Mouse (Mus musculus) kidney, postnatal 4 days (tissue): ENCODE results near the gene Ddi2.

ENCODE experiments used
- DNase-seq, 2 experiments: peaks; one replicate each; pipeline ENCODE4 v3.0.0; 2021; ENCODE audit warnings: mixed read lengths in 2 of 2

The Ddi2 gene

DNA sequence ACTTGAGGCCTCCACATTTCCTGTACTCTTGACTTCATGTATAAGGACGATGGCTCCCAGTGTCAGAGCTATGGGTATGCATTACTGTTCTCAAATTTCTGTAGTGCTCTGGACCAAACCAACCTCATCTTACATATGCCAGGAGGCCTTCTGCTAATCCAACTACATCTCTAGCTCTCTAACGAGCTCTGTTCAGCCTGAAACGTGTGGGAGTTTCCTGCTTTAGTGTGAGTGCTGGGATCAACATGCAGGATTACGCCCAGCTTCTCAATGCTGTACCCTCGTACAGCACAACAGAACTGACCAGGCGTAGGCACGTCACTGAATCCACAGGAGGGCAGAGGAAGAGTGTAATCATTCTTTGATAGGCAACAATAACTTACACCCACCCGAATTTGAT is 36.7 kb downstream of the Ddi2 start:
- DNase-seq = no peak

DNA sequence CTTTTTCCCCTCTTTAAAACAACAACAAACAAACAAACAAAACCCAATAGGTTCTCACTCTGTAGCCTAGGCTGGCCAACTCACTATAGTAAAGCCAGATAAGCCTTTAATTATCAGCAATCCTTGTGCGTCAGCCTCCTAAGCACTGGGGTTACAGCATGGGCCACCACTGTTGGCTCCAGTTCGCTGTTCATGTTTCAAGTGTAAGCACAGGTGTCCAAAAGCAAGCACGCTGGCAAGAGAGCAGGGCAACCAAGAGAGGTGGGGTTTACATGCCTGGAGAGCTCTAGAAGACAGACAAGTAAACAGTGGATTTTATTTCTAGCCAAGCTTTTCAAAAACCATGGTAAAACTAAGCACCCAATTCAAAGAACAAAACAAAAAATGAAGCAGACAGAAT is 37.1 kb downstream of the Ddi2 start:
- DNase-seq = no peak

DNA sequence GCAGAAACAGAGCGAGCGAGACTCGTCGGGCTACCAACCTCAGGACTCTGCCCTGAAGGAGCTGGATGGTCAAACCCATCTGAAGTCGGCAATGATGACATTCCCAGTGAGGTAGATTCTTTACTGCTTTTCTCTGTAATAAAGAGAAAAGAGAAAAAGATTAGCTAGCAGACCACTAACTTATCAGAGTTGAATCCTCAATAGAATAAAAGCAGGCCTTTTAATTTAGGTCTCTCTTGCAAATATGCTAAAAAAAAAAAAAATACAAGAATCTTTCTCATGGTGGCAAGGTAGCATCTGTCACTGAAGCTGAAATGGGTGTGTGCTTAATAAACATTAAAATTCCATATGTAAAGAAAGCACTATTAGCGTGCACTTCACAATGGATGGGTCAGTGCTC is 37.7 kb downstream of the Ddi2 start, which contains the start of gene Rsc1a1:
Rsc1a1 (minus strand) TSS at position 101 of the 400 bp plus-strand sequence.
- DNase-seq = no peak

DNA sequence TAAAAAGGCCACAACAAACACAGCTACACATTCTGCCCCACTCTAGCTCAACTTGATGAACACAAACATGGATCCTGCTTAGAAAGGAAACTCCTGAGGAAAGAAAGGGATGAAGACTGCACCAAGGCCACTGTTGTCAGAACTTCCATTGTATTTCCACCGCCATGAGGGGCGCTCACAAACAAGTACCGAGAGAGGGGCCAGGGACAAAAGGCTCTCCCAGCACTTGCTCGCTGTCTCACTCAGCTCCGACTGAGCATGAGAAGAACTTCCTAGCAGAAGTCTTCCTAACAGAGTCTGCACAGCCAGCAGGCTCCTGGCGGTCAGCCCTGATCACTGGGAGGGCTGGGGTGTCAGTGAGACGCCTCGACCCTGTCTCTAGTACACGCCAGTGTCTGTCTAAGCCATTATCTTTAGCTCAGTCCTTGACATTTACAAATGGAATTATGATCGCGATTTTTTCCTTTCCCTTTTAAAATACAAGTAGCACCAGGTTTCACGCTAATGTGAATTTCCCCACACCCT is 40.5 kb downstream of the Ddi2 start:
- peak; percentile 23 to 28 for DNase-seq

DNA sequence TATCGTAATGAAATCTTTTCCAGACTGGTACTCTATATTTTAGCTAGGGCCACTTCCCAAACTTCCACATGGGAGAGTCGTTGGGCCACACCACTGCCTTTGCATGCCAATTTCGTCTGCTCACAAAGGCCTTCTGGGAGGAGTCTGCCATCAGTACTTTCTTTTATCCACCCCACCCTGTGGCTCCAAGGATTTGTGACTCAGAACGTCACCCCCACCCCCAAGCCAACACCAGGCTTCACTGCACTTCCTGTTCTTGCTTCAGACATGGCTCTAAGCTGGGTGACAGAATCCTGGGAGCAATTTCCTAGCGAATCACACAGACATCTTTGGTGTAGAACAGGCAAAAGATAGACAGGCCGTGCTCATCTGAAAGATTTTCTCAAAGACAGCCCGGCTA is 41.5 kb downstream of the Ddi2 start:
- DNase-seq = peak in 1 of 2 experiments; percentile 25

DNA sequence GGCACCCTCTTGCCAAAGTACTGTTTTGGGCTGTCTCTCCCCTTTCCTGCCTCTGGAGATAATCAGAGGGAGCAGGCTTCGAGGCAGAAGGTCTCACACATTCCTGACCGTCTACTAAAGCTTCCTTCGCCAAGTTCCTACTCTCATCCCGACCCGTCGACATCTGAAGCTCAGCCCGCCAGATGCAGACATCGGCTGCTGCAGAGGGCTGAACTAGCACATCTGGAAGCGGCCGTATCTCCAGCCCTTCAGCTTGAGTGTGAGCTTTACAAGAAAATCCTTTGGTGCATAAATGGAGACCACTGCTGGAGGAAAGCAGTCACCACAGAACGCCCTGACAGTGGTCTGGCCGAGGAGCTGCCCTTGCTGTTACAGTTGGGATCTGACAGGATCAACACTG is 42.3 kb downstream of the Ddi2 start:
- DNase-seq = peak; percentile 17 to 28

DNA sequence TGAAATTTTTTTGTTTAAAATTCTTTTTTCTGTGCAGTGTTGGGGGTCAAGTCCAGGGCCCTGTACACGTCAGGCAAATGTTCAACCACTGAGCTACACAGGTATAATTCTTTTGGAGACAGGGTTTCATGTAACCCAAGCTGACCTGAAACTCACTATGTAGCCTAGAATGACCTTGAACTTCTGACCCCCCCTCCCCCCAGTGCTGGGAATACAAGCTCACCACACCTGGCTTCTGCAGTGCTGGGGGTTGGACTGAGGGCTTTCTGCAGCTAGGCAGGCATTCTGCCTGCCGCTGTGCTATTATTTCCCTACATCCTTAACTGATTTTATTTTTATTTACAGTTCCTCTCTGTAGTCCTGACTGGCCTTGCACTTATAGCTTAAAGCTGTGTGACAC is 44.2 kb downstream of the Ddi2 start:
- DNase-seq = no peak

DNA sequence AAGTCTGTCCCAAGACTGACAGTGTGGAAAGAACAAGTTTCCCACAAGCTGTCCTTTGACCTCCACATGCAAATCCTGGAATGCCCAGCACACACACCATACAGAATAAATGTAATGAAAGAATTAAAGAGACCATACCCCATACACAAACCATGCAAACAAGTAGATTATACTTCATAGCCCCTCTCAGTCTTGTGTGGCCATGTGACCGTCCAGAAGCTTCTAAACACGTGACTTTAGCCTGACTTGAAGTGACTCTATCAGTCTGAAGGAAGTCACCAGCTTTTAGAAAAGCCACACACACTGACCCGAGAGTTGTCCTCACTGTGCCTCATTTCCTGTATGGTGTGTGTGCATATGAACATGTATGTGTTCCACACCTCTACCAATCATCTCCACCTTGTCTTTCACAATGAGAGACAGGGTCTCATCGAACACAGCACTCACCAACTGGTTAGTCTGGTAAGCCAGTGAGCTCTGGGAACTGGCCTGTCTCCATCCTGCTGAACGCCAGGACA is 46.7 kb downstream of the Ddi2 start:
- DNase-seq = no peak

DNA sequence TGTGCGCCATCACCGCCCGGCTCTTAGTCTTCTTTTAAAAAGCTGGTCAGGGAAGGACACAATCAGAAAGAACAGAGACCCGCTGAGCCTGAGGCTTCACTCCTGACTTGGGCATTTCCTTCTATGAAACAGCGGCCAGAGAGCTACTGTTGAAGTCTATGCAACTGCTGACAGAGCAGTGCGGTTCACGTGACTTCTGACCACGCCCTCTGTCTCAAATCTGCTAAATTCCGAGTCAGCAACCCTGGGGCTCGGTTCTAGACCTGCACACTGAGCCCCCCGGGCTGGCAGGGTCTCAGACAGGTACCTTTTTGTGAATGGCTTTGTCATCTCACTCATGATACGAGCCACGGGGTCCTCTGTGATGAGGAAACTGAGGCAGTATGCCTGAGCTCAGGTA is 50.9 kb downstream of the Ddi2 start:
- peak in 1 of 2 experiments; percentile 33 for DNase-seq

DNA sequence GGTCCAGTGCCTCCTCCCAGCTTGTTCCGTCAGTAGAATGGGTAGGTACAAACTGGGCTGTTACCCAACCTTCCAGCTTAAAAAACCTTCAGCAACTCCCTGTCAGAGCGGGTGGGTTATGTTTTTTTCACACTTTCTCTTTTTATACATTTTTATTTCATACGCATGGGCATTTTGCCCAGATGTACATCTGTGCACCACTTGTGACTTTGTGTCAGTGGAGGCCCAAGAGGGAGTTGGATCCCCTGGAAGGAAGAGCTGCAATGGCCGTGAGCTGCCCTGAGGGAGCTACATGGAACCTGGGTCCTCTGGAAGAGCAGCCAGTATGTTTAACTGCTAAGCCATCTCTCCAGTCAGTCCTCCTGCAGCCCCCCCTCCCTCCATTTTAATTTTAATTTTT is 51.8 kb downstream of the Ddi2 start:
- DNase-seq = no peak

DNA sequence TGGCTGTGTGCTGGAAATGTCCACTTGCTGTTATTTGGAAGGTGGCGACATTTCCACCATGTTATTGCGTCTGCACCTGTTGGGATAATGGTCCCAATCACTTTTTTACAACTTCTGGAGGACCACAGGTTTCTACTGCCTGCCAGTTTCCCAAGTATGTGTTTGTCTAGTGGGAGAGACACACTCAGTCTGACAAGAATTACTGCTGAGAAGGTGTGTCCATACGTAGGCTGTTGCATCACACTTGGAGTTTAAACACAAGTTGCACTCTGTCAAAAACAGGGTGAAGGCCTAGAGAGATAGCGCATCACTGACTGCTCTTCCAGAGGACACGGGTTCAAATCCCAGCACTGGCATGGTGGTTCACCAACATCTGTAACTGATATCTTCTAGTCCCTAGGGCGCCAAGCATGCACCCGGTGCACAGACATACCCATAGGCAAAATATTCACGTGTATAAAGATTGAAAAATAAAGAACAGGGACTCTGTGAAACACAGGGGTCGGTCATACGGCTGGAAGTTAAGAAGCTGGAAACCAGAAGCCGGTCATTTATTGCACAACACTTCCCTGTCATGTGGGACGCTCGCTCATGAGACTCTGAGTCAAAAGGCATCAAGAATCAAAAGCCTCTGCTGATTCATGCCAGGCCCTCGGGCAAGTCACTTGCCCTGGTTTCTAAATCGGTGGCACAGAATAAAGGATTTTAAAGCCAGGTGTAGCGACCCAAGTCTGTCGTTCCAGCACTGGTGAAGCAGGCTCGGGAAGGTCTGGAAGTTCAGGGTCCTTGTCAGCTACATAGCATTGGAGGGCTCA is 53.1 kb downstream of the Ddi2 start:
- DNase-seq = no peak

DNA sequence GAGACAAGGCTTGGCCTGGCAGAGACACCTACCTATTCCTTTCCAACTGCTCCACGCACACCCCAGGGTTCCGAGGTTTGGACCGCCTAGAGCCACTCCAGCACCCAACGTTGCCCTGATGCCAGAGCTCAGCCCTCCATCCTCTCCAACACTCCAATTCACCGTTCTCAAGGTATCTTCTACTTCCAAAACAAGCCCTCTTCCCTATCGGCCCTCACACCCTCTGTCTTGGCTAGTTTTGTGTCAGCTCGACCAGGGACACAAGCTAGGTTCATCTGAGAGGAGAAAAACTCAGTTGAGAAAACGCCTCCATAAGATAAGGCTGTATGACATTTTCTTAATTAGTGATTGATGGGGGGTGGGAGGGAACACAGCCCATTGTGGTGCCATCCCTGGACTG is 58.4 kb downstream of the Ddi2 start, which contains the start of gene Plekhm2:
Plekhm2 (minus strand) TSS at position 101 of the 400 bp plus-strand sequence.
- no peak for DNase-seq

DNA sequence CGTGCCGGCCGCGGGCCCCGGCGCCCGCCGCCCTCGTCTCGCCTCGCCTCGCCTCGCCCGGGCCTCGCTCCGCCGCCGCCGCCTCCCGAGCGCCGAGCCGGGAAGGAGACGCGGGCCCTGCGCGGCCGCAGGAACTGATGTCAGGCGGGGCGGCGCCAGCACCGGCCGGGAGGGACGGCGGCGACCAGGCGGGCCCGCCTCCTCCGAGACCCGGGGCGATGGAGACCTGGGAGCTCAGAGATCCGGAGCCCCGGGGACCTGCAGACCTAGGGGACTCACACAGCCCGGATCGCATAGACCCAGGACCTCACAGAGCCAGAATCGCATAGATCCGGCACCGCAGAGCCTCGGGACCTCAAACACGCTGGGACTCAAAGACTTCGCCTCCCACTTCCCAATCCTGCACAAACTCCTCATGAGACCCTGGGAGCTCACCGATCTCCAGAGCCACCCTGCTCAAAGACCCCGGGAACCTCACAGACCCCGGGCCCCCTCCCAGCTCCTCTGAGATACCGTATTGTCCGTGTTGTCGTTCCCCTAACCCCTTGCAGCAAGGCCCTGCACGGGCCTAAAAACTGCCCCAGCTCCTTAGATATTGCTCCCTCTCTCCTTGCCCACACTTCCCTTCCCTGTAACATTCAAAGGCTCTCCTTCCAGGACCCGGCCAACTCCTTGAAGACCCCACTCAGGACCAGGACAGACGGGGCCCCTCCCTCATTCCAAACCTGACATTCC is 59.0 kb downstream of the Ddi2 start:
- DNase-seq = peak; percentile 80 to 87

DNA sequence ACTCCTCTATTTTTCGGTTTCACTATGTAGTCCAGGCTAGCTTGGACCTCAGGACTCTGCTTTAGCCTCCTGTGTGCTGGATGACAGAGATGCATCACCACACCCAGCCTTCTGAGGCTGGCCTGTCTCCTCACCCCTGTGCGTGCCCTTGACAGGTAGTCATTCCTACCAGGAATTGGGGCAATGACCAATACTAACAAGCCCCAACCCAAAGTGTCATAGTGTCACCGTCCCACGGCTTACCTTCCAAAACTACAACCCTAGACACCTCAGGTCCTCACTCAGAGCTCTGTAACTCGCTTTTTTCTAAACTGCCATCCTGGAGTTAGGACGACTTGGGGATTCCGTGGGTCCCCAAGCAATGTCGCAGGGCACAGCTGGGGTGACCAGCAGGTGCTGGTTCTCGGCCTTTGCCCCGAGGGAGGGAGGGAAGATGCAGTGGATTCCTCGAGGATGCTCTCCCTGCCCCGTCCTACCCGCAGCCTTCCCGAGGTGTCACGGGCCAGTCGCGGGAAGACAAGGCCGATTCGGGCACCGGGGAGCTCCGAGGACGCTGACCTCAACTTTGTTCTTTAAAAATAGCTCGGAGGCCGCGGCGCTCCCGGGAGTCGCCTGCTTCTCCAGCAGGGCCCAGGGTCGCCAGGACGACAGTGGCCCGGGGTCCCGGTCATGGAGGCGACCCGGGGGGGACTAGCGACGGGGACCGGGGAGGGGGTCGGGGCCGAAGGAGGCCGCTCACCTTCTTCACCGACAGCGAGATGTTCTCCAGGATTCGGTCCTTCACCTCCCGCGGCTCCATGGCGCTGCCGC is 59.9 kb downstream of the Ddi2 start:
- DNase-seq = peak; percentile 48 to 67

DNA sequence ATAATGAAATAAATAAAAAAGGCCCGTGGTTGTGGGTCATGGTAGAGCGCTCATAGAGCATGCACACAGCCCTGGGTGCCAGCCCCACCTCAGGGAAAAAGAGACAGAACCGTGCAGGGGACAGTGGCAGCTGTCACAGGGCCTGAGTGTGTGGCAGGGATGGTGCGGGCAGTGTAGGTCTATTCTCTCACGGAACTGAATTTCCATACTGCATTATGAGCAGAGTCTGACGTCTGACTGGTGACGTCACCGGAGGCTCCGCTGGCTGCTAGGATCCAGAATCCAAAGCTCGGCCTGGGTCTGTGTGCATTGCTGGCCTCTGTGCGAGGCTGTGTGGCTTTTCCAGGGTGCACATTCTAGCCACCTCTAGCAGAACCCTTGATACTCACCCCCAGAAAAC is 62.3 kb downstream of the Ddi2 start:
- no peak for DNase-seq

DNA sequence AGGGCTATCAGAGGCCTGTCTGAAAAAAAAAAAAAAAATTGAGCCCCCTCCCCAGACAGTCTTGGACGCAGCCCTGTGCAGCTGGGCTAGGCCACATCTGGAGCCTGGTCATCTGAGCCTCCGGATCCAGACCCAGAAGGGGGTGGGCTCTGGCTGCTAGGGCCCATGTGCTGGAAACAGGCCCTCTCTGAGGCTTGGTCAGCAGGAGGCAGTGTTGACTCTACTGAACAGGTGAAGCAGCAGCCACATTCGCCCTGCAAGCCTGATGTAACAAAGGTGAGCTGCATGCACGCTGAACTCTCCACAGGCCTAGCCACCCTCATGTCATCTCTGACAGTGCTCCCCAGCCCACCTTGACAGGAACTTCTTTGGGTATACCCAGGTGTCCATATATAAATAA is 63.5 kb downstream of the Ddi2 start:
- DNase-seq = peak; percentile 59 to 60

DNA sequence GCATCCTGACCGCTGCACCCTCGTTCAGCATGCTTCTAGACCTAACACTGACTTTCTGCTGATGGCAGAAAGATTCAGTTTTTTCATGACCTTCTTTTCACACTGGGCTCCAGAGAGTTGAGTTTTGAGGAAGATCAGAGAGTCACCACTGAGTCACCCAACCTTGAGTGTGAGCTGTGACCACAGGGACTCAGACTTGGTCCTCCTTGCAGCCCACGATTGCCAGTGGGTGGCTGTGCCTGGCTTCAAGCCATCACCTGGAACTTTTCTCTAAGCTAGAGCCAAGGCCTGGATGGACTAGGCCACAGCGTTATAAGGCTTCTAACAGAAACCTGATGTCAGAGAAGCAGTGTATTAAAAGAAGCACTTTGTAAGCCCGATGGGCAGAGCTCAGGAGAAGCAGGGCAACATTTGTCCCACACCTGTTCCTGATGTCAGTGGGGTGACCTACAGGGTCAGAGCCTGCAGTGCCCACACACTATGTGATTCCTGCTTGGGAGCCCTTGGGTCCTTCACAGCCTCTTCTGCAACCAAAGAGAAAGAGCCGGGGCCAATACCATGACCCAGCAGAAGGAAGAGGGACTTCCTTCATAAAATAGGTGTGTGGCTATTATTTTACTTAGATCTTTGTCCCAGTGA is 64.3 kb downstream of the Ddi2 start:
- no peak for DNase-seq

DNA sequence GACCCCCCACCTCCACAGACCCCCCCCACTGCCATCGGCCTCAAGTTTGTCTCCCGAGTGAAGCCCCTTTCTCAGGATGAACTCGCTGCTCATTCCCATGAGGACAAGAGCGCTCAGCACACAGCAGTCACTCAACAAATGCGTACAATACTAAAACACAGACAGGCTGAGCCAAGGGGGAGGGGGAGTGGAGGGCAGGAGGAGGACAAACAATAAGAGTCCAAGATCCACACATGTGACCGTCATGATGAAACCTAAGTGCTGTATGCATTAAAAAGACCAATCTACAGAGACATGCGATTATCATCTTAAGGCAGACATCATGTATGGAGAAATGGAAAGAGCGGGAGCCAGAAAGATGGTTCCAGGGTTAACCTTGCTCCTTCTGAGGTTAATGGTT is 66.3 kb downstream of the Ddi2 start:
- no peak for DNase-seq

DNA sequence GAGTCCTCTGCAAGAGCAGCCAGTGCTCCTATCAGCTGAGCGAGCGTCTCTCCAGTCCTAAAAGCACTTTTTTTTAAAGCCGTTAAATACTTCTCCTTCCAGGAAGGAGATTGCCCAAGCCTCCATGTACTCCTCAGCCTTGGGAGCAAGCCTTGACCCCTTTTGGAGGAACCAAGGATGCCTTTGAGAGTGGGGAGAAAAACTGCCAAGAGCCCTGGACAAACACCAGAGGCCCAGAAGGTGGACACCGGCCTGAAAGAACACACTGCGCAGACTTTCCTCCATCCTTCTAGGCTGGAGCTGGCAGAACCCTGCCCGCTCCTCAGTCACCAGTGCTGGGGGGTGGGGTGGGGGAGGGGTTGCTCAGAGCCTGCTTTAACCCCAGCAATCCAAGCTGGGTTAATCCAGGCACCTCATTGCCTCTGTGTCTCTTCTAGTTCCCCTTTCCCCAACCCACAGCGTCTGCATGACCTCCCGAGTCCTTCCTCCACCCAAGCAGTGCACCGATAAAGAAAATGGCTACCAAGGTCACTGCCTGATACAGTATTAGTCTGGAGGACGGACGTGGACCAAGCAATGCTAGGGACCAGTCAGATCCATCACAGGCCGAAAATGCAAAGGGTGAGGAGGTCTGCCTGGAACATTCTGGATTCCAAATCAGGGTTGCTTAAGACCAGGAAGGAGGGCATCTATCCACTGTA is 67.2 kb downstream of the Ddi2 start:
- DNase-seq = no peak

DNA sequence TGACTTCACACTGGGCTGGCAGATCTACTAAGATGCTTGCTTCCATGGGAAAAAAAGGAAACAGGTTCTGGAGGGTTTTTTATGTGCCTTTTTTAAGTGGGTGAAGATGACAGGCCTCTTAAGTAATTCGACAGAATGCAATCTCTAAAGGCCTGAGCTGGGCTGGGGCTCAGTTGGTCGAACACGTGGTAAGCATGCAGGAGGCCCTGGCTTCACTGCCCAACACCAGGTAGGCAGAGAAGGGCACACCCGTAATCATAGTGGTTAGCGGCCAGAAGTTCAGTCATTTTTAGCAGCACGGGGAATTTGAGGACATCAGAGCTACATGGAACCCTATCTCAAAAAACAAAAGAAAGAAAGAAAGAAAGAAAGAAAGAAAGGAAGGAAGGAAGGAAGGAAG is 68.7 kb downstream of the Ddi2 start:
- no peak for DNase-seq

DNA sequence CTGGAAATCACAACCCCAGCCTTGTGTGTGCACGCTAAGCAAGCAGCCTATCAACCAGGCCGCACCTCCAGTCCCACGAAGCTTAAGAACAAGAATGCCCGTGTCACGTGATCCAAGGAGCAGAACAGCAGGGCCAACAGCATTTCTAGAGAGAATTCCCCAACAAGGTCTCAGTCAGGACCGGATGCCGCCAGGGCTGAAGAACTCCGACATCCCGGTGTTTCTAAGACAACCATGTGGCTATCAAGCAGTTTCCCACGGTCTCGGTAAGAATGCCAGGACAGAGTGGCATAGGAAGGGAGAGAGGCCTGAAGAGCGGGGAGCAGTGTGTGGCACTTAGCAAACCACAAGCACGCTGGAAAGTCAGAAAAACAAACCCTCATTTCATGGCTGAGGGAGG is 69.4 kb downstream of the Ddi2 start:
- no peak for DNase-seq

DNA sequence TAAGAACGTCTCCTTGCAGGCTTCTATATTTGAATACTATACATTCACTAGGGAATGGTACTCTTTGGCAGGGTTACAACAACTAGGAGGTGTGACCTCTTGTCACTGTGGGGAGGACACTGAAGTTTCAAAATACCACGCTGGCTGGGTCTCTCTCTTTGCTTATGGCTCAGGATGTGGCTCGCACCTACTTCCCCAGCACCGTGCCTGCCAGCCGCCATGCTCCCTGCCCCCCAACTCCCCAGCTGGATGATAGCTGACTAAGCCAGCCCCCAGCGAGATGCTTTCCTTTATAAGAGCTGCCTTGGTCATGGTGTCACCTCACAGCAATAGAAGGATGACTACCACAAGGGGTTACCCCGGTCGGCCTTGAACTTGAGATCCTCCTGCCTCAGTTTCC is 70.2 kb downstream of the Ddi2 start:
- no peak for DNase-seq
